Mouse (Mus musculus): ENCODE measurements around the gene Ccdc138. TPM values are rescaled to one million over a fixed set of nuclear protein-coding genes. Genes with fewer than 3 reads are reported as not detected.

Ccdc138 gene
- polyA plus RNA-seq (2014; fragmentation: Nextera tagmentation; extraction: Ambion mirVana), result 4.9 and 7.4 TPM in 2 replicates

- H3K4me3 ChIP-seq (ENCODE audit: low read depth, low read length), result peak within 1 kb of the TSS; percentile 82
- H3K4me2 ChIP-seq, result peak within 1 kb of the TSS; percentile 76
- no peaks in the 10 kb centered on the region for H3K27me3 ChIP-seq (ENCODE audit: control insufficient read depth, insufficient read depth, low read length)
- H3K9me3 ChIP-seq (replicated peaks; ENCODE audit: control insufficient read depth, low read length), result no peaks in the 10 kb centered on the region
- peak within 1 kb of the TSS; percentile 90 for H3K27ac ChIP-seq (ENCODE audit: low read depth, low read length)
- ATAC-seq (replicated peaks; ENCODE audit: insufficient number of reproducible peaks, low FRiP score, low TSS enrichment), result peak; percentile 97
- peaks cover 14% of the 10 kb centered on the region for H3K36me3 ChIP-seq (ENCODE audit: control insufficient read depth, insufficient read depth, low read length)
- peak within 1 kb of the TSS; percentile 77 for H3K9ac ChIP-seq (ENCODE audit: low read depth, low read length)
- WGBS (ENCODE audit: insufficient replicate concordance), result 1% methylated on average over 50 of the region's 50 CpGs
- H3K4me1 ChIP-seq (ENCODE audit: control insufficient read depth, insufficient read depth, low read length), result peaks cover 7% of the 10 kb centered on the region; the same call in 1 of the 2 replicates
Measured at GRCm38 (mm10) chr10:58497320-58498284, at the start of gene Ccdc138. Ccdc138 (plus strand) TSS chr10:58497948.

GRCm38 (mm10) chr10:58451575-58451974 is 46.2 kb upstream of the Ccdc138 start:
- no peak for ATAC-seq (replicated peaks; ENCODE audit: insufficient number of reproducible peaks, low FRiP score, low TSS enrichment)
- Histone ChIP-seq H3K4me1 (ENCODE audit: control insufficient read depth, insufficient read depth, low read length) (no peaks in the 10 kb centered on the region), H3K4me3 (ENCODE audit: low read depth, low read length) (no peak overlapping the region), H3K36me3 (ENCODE audit: control insufficient read depth, insufficient read depth, low read length) (peaks cover 3% of the 10 kb centered on the region; the same call in 1 of the 2 replicates), H3K9ac (ENCODE audit: low read depth, low read length) (no peak overlapping the region), H3K4me2 (no peak overlapping the region), H3K9me3 (replicated peaks; ENCODE audit: control insufficient read depth, low read length) (no peaks in the 10 kb centered on the region), H3K27ac (ENCODE audit: low read depth, low read length) (no peak overlapping the region), H3K27me3 (ENCODE audit: control insufficient read depth, insufficient read depth, low read length) (no peaks in the 10 kb centered on the region)

GRCm38 (mm10) chr10:58452185-58452584 is 45.6 kb upstream of the Ccdc138 start:
- H3K36me3 ChIP-seq (ENCODE audit: control insufficient read depth, insufficient read depth, low read length), result peaks cover 3% of the 10 kb centered on the region; the same call in 1 of the 2 replicates
- H3K27ac ChIP-seq (ENCODE audit: low read depth, low read length), result no peak overlapping the region
- no peaks in the 10 kb centered on the region for H3K4me1 ChIP-seq (ENCODE audit: control insufficient read depth, insufficient read depth, low read length)
- no peaks in the 10 kb centered on the region for H3K9me3 ChIP-seq (replicated peaks; ENCODE audit: control insufficient read depth, low read length)
- no peak overlapping the region for H3K9ac ChIP-seq (ENCODE audit: low read depth, low read length)
- no peak for ATAC-seq (replicated peaks; ENCODE audit: insufficient number of reproducible peaks, low FRiP score, low TSS enrichment)
- H3K4me2 ChIP-seq, result peak overlapping the region; percentile 22; the same call in 1 of the 2 replicates
- whole genome bisulfite sequencing (ENCODE audit: insufficient replicate concordance), result 38% methylated on average over 1 of the region's 1 CpGs
- no peak overlapping the region for H3K4me3 ChIP-seq (ENCODE audit: low read depth, low read length)
- no peaks in the 10 kb centered on the region for H3K27me3 ChIP-seq (ENCODE audit: control insufficient read depth, insufficient read depth, low read length)

- H3K4me3 ChIP-seq (ENCODE audit: low read depth, low read length), result no peak overlapping the region
- no peak overlapping the region for H3K4me2 ChIP-seq
- H3K36me3 ChIP-seq (ENCODE audit: control insufficient read depth, insufficient read depth, low read length), result peaks cover 6% of the 10 kb centered on the region
- no peaks in the 10 kb centered on the region for H3K9me3 ChIP-seq (replicated peaks; ENCODE audit: control insufficient read depth, low read length)
- H3K9ac ChIP-seq (ENCODE audit: low read depth, low read length), result no peak overlapping the region
- WGBS (ENCODE audit: insufficient replicate concordance), result 94% methylated on average over 1 of the region's 1 CpGs
- no peaks in the 10 kb centered on the region for H3K27me3 ChIP-seq (ENCODE audit: control insufficient read depth, insufficient read depth, low read length)
- no peak overlapping the region for H3K27ac ChIP-seq (ENCODE audit: low read depth, low read length)
- ATAC-seq (replicated peaks; ENCODE audit: insufficient number of reproducible peaks, low FRiP score, low TSS enrichment), result no peak
- no peaks in the 10 kb centered on the region for H3K4me1 ChIP-seq (ENCODE audit: control insufficient read depth, insufficient read depth, low read length)
Measured at GRCm38 (mm10) chr10:58459896-58460295, 37.9 kb upstream of the Ccdc138 start.

- no peak for ATAC-seq (replicated peaks; ENCODE audit: insufficient number of reproducible peaks, low FRiP score, low TSS enrichment)
- Histone ChIP-seq H3K9me3 (replicated peaks; ENCODE audit: control insufficient read depth, low read length) (no peaks in the 10 kb centered on the region), H3K36me3 (ENCODE audit: control insufficient read depth, insufficient read depth, low read length) (peaks cover 24% of the 10 kb centered on the region), H3K4me2 (no peak overlapping the region), H3K4me3 (ENCODE audit: low read depth, low read length) (no peak overlapping the region), H3K4me1 (ENCODE audit: control insufficient read depth, insufficient read depth, low read length) (no peaks in the 10 kb centered on the region), H3K27ac (ENCODE audit: low read depth, low read length) (no peak overlapping the region), H3K9ac (ENCODE audit: low read depth, low read length) (no peak overlapping the region), H3K27me3 (ENCODE audit: control insufficient read depth, insufficient read depth, low read length) (no peaks in the 10 kb centered on the region)
- WGBS (ENCODE audit: insufficient replicate concordance), result 92% methylated on average over 5 of the region's 5 CpGs
Measured at GRCm38 (mm10) chr10:58477086-58477755, 20.5 kb upstream of the Ccdc138 start.

- Histone ChIP-seq H3K9me3 (replicated peaks; ENCODE audit: control insufficient read depth, low read length) (no peaks in the 10 kb centered on the region), H3K27me3 (ENCODE audit: control insufficient read depth, insufficient read depth, low read length) (no peaks in the 10 kb centered on the region), H3K27ac (ENCODE audit: low read depth, low read length) (no peak overlapping the region), H3K4me3 (ENCODE audit: low read depth, low read length) (no peak overlapping the region), H3K9ac (ENCODE audit: low read depth, low read length) (no peak overlapping the region), H3K4me1 (ENCODE audit: control insufficient read depth, insufficient read depth, low read length) (no peaks in the 10 kb centered on the region), H3K36me3 (ENCODE audit: control insufficient read depth, insufficient read depth, low read length) (peaks cover 27% of the 10 kb centered on the region), H3K4me2 (no peak overlapping the region)
- no peak for ATAC-seq (replicated peaks; ENCODE audit: insufficient number of reproducible peaks, low FRiP score, low TSS enrichment)
- 95% methylated on average over 2 of the region's 2 CpGs for whole genome bisulfite sequencing (ENCODE audit: insufficient replicate concordance)
Measured at GRCm38 (mm10) chr10:58478071-58478578, 19.6 kb upstream of the Ccdc138 start.

- ATAC-seq (replicated peaks; ENCODE audit: insufficient number of reproducible peaks, low FRiP score, low TSS enrichment), result no peak
- Histone ChIP-seq H3K27ac (ENCODE audit: low read depth, low read length) (no peak overlapping the region), H3K27me3 (ENCODE audit: control insufficient read depth, insufficient read depth, low read length) (no peaks in the 10 kb centered on the region), H3K4me3 (ENCODE audit: low read depth, low read length) (no peak overlapping the region), H3K4me2 (no peak overlapping the region), H3K9me3 (replicated peaks; ENCODE audit: control insufficient read depth, low read length) (no peaks in the 10 kb centered on the region), H3K36me3 (ENCODE audit: control insufficient read depth, insufficient read depth, low read length) (peaks cover 37% of the 10 kb centered on the region), H3K9ac (ENCODE audit: low read depth, low read length) (no peak overlapping the region), H3K4me1 (ENCODE audit: control insufficient read depth, insufficient read depth, low read length) (no peaks in the 10 kb centered on the region)
- WGBS (ENCODE audit: insufficient replicate concordance), result 91% methylated on average over 4 of the region's 4 CpGs
Measured at GRCm38 (mm10) chr10:58479954-58480490, 17.7 kb upstream of the Ccdc138 start.

GRCm38 (mm10) chr10:58491031-58491430 is 6.7 kb upstream of the Ccdc138 start:
- Histone ChIP-seq H3K4me1 (ENCODE audit: control insufficient read depth, insufficient read depth, low read length) (no peaks in the 10 kb centered on the region), H3K9ac (ENCODE audit: low read depth, low read length) (no peak overlapping the region), H3K9me3 (replicated peaks; ENCODE audit: control insufficient read depth, low read length) (no peaks in the 10 kb centered on the region), H3K36me3 (ENCODE audit: control insufficient read depth, insufficient read depth, low read length) (peaks cover 22% of the 10 kb centered on the region), H3K4me2 (no peak overlapping the region), H3K27ac (ENCODE audit: low read depth, low read length) (no peak overlapping the region), H3K27me3 (ENCODE audit: control insufficient read depth, insufficient read depth, low read length) (no peaks in the 10 kb centered on the region), H3K4me3 (ENCODE audit: low read depth, low read length) (no peak overlapping the region)
- ATAC-seq (replicated peaks; ENCODE audit: insufficient number of reproducible peaks, low FRiP score, low TSS enrichment), result no peak
- WGBS (ENCODE audit: insufficient replicate concordance), result 79% methylated on average over 5 of the region's 5 CpGs

All from heart, embryonic 11.5 days (tissue).